Mouse (Mus musculus) adrenal gland, postnatal 25 days (tissue): ENCODE measurements at regions not wholly inside any gene's neighbourhood (a gene's known extent, or its start where the extent isn't known, plus 50 kb on each side); places are given as distances from the start of the nearest gene placed in this dataset.

Source experiments
- DNase-seq: peaks from one replicate; pipeline ENCODE4 v3.0.0; 2021; ENCODE audit warnings: mixed read lengths

DNA sequence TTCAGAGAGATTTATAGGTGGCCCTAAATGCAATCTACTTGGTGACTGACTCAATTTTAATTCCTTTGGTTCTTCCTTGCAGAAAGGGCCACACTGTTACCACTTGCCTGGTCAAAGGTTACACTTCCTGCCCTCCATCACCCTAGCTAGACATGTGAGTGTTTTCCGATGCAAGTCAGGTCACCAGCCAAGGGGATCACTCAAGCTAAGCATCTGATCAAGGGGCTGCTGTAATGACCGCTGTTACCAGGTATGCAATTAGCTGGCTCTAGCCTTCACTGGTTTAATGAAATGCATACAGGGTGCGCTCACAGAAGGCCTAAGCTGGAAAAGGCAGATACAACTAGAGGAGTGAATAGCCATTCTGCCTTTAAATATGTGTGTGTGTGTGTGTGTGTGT is 105.1 kb downstream of the Mtx2 start:
- DNase-seq = no peak

DNA sequence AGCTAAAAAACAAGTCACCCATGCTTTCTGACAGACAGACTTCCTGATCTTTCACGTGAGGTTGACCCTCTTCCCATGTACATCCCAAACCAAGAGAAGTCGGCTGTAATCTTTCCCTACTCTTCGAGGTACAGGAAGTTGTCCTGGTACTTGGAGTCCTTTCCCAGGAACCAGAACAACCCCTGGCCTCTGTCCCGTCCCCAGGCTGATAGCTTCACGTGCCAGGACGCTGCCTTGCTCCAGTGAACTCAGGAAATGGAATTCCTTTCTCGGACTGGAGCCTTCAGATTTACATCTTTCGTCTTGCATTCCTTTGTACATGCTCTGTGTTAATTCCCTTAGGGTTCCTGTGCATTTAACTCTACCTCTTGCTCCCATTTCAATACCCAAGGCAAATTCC is 107.6 kb downstream of the Mtx2 start:
- DNase-seq = no peak

DNA sequence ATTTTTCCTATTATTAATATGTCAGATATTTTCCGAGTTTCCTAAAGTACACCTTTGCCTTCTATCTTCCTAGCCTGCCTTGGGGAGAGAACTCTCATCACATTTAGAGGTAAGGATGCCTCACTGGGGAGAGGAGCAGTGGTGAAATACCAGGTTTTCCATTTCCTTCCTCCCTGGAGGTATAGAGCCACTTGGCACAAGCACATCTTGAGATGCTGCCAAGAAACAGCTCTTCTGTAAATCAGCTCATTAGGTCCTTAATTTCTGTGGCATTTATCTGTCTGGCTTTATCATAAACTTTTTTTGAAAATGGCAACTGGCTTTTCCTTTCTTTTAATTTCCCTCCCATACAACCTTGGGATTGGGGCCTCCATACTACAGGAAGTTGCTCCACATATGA is 108.2 kb downstream of the Mtx2 start:
- DNase-seq = no peak

DNA sequence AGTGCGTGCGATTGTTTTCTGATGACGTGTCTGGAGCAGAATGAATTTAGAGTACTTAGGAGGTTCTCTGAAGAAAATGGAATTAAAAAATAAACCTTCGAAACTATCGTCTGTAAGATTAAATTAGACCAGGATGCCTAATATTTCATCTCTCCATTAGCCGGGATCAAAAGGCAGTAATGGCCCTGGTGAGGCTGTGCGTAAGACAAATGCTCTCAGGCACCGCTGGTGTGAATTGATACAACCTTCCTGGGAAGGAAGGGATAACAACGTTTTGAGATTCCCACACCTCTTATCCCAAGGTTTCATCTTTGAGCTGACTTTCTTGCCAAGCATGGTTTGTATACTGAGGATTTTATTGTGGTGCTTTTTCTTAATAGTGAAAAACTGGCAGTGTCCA is 113.1 kb downstream of the Mtx2 start:
- DNase-seq = no peak

DNA sequence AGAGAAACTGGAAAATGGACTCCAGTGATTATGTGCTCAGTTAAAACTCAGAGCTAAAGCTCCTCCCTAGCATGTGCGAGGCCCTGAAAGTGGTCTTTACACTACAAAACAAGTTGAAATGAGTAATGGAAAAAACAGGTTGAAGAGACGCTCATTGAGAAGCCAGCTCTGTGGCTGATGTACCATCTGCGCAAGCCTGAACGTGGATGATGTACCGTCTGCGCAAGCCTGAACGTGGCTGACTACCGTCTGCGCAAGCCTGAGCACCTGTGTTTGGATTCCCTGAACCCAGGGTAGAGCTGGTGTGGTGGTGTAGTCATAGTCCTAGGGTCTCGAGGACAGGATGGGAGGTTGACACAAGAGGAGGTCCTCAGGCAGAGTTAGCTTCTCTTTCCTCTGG is 116.4 kb downstream of the Mtx2 start:
- DNase-seq = no peak

DNA sequence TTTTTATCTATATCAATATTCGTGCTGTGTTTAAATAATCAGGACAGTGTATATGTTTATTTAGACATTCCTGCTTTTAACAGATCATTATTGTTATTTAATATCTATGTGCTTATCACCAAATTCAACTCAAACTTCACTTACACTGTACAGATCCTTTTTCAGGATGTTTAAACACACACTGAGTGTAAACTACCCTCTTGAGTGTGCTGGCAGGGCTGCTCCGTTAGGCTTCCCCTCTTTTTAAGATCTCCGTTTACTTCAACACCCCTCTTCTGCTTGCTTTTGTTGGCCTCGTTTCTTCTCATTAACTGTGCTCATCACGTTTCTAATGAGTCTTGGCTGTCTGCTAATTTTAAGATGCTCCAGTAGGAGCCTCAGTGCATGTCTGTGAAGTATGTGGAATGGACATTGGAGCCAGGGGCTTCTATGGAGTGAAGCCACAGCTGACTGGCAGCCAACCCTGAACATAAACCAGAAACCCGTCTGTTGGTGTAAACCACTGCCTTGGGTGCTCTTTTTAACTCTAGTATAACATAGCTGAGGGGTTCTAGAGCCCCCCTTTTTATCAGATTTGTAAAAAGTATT is 117.1 kb downstream of the Mtx2 start:
- no peak for DNase-seq

DNA sequence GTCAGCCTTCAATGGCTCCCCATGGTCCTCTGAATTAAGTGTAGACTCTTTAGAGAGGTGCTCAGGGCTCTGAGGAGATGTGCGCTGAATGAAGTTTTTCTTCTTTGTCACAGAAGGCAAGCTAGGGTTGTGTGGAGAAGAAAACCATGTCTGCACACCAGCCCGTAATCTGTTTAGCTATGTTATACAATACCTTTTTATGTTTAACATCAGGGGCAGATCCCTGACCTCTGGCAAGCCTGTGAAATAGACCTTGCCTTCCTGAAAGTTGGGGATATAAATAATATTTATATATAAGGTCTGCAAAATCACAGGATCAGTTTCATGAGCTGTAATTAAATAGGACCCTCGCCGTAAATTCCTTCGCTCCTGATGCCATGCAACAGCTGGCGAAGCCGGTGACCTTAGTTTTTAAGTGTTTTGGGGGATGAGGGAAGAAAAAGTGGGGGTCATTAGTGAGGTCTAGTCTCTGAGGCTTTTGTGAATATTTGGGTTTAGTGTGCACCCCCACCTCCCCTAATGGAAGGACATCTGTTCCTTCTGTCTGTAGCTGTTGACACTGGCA is 119.7 kb downstream of the Mtx2 start:
- no peak for DNase-seq

DNA sequence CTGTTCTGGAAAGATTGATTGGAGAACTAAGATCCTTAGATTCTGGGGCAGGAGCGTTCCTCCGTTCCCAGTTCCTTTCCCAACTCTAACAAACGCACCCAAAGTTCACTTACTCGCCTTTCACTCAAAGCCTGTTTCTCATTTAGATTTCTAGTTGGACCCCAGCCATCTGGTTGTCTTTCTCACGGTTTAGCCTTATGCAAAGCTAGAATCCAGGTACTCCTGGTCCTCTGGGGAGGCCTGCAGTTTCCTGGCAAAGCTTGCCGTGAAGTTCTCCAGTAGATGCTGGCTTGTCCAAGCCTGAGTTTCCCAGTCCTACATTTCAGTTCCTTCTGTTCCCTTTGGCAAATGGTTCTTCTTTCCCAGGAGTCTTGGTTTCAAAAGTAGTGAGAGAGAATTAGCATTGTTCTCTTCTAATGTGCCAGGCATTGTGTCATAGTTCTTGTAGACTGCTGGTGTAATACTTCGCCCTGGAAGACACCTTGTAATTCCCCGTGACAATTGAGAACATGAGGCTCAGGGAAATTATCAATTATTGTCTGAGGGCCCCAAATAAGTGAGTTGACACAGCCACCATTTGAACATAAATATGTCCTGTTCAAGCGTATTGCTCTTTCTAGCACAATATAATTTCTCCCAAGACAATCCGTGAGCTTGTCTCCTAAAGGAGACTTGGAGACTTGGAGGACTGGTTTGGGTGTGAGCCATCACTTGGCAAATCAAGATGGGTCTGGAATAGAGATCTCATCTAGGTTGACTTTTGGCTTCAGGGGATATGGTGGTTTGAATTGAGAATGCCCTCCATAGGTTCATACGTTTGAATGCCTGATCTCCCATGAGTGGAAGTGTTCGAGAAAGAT is 126.0 kb downstream of the Mtx2 start:
- DNase-seq = no peak

DNA sequence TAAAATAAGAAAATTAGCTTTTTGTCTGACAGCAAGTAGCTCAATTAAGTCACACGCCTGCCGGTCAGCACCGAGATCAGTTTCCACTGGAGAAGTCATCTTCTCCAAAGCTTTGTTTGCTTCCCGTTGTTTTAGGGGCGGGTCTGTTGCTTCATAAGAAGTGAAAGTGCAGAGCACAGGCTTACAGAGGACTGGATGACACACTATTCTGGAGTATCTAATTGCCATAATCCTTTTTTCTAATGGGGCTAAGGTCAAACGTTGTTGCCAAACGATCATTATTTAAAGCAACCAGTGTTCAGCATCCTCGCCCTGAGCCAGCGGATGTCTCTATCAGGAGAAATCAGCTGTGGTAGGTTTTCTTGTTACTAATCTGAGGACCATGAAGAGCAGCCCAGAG is 128.5 kb downstream of the Mtx2 start:
- DNase-seq = no peak

DNA sequence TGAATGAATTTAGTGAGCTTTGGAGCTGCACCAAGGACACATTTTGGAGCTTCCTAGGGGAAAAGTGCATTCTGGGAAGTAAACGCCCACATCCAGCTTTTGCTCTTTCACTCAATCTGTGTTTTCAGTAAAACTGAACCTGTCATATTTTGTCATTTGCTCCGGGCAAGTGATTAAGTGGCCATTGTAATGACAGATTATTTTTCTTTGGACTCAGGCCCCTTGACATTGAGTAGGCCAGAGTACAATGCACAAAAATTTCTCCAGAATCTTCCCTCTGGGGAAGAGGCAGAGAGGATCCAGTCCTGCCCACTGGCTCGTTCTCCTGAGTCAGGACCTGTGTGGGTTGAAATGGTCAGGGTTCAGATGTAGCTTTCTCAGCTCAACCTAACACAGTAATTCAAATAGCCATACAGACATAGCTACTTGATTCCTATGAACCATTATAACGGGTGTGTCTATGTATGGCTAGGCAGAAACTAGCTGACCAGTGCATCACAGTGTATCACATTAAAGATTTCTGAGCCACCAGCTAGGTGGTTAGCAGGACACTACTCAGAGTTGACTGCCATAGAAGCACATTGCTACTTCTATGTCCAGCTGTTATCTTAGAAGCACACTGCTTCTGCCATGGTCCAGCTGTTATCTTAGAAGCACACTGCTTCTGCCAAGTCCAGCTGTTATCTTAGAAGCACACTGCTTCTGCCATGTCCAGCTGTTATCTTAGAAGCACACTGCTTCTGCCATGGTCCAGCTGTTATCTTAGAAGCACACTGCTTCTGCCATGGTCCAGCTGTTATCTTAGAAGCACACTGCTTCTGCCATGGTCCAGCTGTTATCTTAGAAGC is 129.9 kb downstream of the Mtx2 start:
- no peak for DNase-seq

DNA sequence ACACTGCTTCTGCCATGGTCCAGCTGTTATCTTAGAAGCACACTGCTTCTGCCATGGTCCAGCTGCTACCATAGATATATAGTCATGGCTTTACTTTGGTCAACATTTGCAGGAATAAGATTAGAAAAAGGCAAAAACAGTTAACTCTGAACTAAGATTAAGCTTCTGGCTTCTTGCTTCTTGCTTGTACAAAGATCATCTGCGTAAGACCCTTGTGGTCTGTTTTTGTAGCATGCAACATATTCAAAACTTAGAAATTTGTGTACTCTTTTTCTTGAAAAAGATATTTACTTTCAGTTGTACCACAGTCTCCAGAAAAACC is 130.5 kb downstream of the Mtx2 start:
- DNase-seq = no peak

DNA sequence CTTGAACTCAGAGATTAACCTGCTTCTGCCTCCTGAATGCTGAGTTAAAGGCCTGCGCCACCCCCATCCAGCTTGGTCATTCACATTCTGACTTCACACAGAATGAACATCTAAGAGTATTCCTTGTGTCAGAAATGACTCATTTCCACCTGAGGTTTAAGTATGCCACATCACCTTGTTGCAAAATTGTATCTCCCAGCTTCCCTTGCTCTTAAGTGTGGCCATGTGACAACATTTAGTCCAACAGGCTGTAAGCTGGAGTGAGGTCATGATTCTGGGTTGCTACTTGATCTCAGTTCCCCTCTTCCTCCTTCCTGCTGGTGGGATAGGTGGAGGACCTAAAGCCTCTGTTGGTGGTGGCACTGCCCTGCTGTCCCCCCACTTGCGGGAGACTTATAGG is 131.0 kb downstream of the Mtx2 start:
- DNase-seq = no peak

DNA sequence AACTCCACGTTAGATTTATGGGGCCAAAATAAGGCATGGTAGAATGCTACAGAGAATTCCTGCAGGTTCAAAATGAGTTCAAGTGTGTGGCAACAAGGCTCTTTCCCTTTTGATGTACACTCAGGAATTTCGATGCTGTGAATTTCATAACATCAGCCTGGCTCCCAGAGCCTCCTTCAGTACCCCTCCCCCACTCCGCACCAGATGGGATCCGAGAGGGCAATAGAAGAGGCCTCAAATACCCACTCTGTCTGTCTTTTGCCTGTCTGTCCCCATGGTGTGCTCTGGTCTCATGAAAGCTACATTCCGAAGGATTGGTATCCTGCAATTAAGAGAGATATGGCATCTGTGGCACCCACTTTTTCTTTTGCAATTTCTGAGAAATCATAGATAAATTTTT is 134.3 kb downstream of the Mtx2 start:
- DNase-seq = no peak

DNA sequence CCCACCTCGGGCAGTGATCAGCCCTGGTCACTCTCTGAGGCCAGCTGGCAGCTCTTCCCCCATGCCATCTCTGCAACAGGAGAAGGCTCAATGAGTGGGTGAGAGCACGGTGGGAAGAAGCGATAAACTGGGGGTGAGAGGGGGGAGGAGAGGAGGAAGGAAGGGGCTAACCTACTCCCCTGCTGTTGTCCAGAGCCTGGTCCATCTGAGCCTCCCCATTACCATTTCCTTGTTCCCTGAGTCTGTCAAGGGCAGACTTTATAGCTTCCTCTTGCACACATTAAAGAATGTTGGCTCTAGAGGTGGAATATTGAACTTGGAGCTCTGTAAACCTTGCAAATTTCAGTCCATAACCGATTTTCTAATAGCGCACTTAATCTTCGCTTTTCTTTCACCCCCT is 136.8 kb downstream of the Mtx2 start:
- no peak for DNase-seq

DNA sequence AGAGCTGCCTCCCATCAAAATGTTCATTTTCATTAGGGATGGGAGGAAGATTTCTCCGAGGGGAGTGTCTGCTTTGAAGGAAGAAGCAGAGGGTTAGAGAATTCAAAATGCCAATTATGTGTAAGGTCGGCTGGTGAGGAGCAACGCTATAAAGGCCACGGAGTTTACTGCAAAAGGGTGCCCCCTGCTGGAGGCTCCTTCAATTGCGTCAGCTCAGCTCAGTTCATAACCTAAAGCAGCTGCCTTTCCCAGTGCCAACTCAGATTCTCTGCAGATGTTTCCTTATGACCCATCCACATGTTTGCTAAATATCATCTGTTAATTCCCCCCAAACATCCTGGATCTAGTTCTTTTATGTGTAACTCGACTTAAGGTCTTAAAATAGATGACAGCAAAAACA is 138.8 kb downstream of the Mtx2 start:
- peak; percentile 89 for DNase-seq

DNA sequence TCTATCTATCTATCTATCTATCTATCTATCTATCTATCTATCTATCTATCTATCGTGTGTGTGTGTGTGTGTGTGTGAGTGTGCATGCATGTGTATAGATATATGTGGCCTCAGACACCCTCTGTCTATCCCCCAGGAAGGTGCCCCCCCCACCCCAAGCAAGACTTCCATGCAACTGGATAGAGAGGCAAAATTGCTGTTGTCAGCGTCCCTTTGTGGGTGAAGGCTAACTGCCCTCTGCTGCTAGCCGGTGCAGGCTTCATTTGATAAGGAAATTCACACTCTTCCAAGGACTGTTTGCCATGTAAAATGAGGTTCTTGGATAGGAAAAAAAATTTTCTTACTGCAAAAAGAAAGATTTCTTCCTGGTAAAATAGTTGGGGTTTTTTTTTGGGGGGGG is 139.4 kb downstream of the Mtx2 start:
- DNase-seq = no peak

DNA sequence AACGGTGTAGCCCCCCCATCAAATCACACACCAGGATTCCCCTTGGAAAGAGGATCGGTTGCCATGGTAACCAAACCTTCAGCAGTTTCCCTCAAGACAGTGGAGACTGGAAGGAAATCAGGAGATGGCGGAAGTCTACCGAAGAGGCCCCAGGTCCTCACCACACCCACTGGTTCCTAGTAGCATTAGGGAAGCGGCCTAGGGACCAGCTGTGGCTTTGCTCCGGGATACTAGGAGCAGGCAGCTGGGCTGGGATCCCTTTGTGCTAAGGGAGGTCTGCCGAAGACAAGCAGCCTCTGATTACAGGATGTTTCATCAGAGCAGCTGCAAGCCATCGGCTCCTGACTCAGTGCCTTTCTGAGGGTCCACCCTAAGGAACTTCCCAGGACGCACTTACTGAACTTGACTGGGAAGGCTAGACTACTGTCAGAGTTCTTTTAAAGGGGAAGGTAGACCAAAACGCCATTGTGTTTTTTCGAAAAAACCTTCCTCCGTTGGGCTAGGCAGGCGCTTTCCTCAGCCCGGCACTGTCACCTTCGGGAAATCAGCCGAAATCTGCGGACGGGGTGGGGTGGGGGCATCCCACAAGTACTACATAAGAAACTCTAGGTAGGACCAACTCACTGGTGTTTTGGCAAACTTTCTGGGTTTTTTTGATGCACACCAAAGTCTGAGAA is 139.9 kb downstream of the Mtx2 start:
- DNase-seq = no peak

DNA sequence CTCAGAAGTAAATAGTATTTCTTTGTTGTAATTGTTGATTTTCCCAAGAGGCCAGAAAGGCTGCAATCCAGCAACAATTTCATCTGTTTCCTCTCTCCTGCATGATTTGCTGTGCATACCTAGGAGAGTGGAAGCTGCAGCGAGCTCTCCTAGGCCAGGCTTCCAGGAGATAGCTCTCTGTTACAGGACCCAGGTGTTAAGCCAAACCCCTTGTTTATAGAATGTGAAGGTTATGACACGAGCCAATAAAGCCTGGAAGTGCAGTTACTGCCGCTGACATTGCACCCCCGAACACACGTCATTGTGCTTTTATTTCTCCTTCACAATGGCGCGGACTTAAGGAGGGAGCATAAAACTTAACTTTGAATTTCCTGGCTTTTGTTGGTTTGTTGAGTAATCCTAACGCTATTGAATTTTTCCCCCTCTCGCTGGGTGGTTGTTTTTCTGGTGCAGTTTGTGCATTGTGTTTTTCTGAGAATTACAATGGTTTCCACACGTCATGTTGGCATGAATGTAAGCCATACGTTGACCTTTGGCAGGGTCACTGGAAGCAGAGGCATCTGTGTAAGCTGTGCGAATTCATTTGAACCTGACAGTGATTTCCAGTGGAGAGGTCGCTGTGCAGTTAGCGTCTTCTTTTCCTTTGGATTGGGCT is 145.1 kb downstream of the Mtx2 start:
- DNase-seq = no peak

DNA sequence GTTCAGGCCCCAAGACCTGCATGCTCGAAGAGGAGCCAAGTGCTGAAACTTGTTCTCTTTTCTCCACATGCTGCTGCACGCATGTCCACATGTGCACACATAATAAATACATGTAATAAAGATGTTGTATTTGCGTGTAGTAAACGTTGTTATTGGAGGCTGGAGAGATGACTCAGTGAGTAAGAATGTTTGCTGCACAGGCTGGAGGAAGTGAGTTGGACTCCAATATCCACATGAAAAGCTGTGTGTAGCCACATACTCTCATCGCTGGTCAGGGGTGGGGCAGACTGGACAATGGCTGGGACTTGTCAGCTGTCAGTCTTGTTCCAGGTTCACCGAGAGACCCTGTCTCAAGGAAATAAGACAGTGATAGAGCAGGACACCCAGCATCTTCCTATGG is 147.8 kb downstream of the Mtx2 start:
- no peak for DNase-seq

DNA sequence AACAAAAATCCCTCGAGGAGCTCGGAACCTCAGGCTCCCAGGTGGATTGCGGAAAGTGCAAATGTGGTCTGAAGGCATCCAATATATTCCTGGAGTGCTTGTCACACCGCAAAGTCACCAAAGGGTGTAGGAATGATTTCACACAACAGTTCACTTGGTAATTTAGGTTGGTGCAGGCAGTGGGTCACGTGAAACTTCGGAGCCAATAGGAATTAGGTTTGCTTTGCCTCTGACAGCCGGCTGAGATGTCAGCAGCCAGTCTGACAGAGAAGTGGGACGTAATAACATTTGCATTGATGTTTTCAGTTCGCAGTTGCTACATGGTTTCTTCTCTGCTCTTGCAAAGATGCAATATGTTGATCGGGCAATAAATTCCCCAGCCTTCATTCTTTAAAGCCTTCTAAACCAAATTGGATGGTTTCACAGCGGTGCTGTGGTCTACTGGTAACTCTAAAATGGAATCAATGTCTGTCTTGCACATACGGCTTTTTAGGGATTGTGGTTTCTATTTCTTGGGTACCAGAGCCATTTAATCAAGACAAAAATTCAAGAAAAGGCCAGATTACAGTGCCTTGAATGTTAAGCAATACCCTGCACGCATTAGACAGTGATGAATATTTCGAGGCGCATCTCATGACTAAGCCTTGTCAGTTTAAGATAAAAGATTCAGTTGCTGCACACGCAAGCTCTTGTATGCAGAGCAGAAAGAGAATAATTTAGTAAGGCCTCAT is 149.2 kb downstream of the Mtx2 start:
- no peak for DNase-seq

DNA sequence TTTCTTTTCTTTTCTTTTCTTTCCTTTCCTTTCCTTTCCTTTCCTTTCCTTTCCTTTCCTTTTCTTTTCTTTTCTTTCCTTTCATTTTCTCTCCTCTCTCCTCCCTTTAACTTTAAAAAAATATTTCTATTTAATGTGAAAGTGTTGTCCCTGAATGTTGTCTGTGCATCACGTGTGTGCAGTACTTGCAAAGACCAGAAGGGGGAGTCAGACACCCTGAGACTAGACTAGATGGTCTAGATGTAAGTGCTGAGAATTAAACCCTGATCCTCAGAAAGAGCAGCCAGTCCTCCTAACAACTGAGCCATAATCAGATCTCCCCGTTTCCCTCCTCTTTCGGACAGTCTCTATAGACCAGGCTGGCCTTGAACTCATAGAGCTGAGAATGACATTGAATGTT is 151.7 kb downstream of the Mtx2 start:
- no peak for DNase-seq
